Mouse (Mus musculus): ENCODE results near the gene Gstm5.

DNA sequence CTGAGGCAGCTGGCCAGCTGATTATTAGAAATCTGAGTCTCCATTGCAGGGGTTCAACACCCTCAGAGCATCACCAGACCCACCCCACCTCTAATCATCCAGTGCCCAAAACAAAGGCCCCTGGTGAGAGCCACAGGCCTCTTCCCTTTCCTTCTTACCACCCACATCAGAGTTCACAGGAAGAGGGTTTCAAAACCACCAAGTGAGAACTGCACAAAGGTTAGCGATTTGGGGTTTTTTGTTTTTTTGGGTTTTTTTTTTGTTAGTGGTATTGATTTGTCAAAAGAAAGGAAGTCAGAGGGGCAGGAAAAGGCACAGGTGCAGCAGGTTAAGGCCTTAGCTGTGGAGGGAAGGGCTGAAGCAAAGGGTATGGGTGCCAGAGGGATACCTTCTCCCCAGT, 49.4 kb upstream of the Gstm5 start:
- TF ChIP-seq EP300 (optimal IDR thresholded peaks at IDR 0.05) (no peak), CTCF (IDR thresholded peaks at IDR 0.05; ENCODE audit: low read depth) (no peak)

Data from stomach, postnatal 0 days (tissue).